Mouse (Mus musculus) forebrain, embryonic 16.5 days (tissue): ENCODE measurements around the gene Nrxn1. TPM values are rescaled to one million over a fixed set of nuclear protein-coding genes. Genes with fewer than 3 reads are reported as not detected.

Experiments
- ATAC-seq: fragments of 200-750 bp; cut with Nextera tagmentation; 2 replicates; pipeline ENCODE4 v1.8.0; 2017; ENCODE audit warnings: mild to moderate bottlenecking, moderate library complexity
- H3K27ac ChIP-seq: fragments of 300-500 bp; sonication (generic); 2 replicates; pipeline ENCODE4 v1.5.1; 2014; ENCODE audit warnings: low read length, control low read depth
- H3K27me3 ChIP-seq: fragments of 300-500 bp; sonication (generic); replicated peaks from 2 replicates; pipeline ENCODE4 v1.6.1; 2014; ENCODE audit warnings: low read length; ENCODE audit not compliant: control insufficient read depth, insufficient read depth
- H3K36me3 ChIP-seq: fragments of 300-500 bp; sonication (generic); 2 replicates; pipeline ENCODE4 v1.6.1; 2014; ENCODE audit not compliant: control insufficient read depth, insufficient read depth
- H3K4me1 ChIP-seq: fragments of 300-500 bp; sonication (generic); replicated peaks from 2 replicates; pipeline ENCODE4 v1.6.1; 2014; ENCODE audit warnings: low read length; ENCODE audit not compliant: control insufficient read depth, insufficient read depth
- H3K4me2 ChIP-seq: fragments of 300-500 bp; sonication (generic); 2 replicates; pipeline ENCODE4 v1.6.1; 2014; ENCODE audit warnings: mild to moderate bottlenecking, low read length, control low read depth
- H3K4me3 ChIP-seq: fragments of 300-500 bp; sonication (generic); replicated peaks from 2 replicates; pipeline ENCODE4 v1.5.1; 2014; ENCODE audit warnings: mild to moderate bottlenecking, low read length, control low read depth
- H3K9ac ChIP-seq: fragments of 300-500 bp; sonication (generic); replicated peaks from 2 replicates; pipeline ENCODE4 v1.6.1; 2014; ENCODE audit warnings: low read depth, low read length, control low read depth
- H3K9me3 ChIP-seq: fragments of 300-500 bp; sonication (generic); 2 replicates; pipeline ENCODE4 v1.6.1; 2016; ENCODE audit warnings: low read length; ENCODE audit not compliant: control insufficient read depth
- WGBS: fragments of 180-500 bp; shearing (Covaris S2); extraction: QIAGEN DNeasy Blood & Tissue Kit; methylation state at CpG from one replicate; pipeline ENCODE4 v1.1.7; 2014; 5-methylcytosine and 5-hydroxymethylcytosine counted together
- polyA plus RNA-seq: library from polyadenylated mRNA; unstranded; fragments of >200 nt; fragmentation: Nextera tagmentation; extraction: Ambion mirVana; gene quantifications from 2 replicates; pipeline ENCODE4 v1.2.1, GENCODE M21; 2015

Gene Nrxn1
- polyA plus RNA-seq, 1 experiment from 2014 or later = 198 TPM

DNA sequence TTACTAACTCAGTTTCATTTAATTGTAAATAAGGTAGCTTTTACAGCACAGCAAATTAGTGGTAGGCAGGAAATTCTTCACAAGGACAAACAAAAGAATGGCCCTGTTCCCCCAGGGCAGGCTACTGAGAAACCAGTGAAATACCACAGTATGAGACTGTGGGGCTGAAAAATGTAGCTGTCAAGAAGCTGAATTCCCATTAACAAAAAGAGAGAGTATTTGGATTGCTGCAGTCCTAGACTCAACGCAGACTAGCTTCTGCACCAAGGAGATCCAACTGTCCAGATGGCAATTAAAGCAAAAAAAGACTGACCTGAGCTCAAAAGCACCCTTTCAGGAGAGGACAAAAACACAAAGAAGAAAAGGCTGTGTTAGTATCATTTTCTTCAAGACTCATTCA lies 324.7 kb downstream of the Nrxn1 start:
- Histone ChIP-seq H3K27ac (no peak overlapping the region), H3K4me1 (no peaks in the 10 kb centered on the region), H3K27me3 (no peaks in the 10 kb centered on the region), H3K9me3 (no peaks in the 10 kb centered on the region), H3K4me3 (no peak overlapping the region), H3K4me2 (no peak overlapping the region), H3K36me3 (no peaks in the 10 kb centered on the region), H3K9ac (no peak overlapping the region)
- WGBS = 3% methylated on average over 1 of the region's 1 CpGs
- ATAC-seq = peak; percentile 73

DNA sequence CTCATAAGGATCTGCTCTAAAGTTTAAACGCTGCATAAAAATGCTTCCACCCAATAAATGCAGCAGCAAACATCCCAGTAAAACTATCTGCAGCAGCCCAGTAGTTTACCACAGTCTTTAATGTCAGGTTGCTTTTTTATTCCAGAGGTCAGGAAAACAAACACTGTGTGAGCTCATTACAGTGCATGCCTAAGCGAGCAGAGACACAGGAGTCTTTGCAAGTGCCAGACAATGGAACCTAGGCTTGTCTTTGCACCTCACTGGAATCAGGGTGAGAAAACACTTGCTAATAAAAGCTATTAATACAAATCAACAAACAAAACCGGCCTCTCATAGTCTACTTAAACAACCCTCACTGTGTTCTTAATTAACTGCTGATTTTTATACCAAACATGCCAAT lies 365.7 kb downstream of the Nrxn1 start:
- H3K27ac ChIP-seq = no peak overlapping the region
- 15% methylated on average over 3 of the region's 3 CpGs for WGBS
- H3K4me1 ChIP-seq = no peaks in the 10 kb centered on the region
- no peaks in the 10 kb centered on the region for H3K9me3 ChIP-seq
- no peak overlapping the region for H3K4me2 ChIP-seq
- 0 out of 2 replicates have a peak, but pooled peaks have one; percentile 47 for ATAC-seq
- H3K27me3 ChIP-seq = peaks cover 2% of the 10 kb centered on the region; the same call in 1 of the 2 replicates
- no peaks in the 10 kb centered on the region for H3K36me3 ChIP-seq
- no peak overlapping the region for H3K9ac ChIP-seq
- no peak overlapping the region for H3K4me3 ChIP-seq

DNA sequence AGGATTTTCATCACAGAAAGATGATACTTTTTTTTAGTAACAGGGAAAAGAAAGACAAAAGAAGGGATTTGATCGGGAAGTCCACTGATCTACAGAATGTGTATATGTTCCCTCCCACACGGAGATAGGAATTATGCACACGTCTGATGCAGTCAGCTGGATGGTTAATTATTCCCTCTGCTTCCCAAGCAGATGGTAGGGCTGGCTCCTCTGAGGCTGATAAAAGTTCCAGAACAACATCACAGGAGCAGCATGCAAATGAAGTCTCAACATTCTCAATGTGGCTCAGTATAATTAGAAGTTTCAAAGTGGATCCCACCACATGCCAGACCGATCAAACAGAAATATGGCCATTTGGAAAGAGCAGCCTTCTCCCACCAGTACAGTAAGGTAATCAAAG lies 388.1 kb downstream of the Nrxn1 start:
- Histone ChIP-seq H3K4me2 (no peak overlapping the region), H3K9me3 (no peaks in the 10 kb centered on the region), H3K4me3 (no peak overlapping the region), H3K27me3 (no peaks in the 10 kb centered on the region), H3K4me1 (0 out of 2 replicates have a peak, but pooled peaks cover 3% of the 10 kb centered on the region), H3K9ac (no peak overlapping the region), H3K27ac (no peak overlapping the region), H3K36me3 (no peaks in the 10 kb centered on the region)
- peak; percentile 93 for ATAC-seq
- WGBS = 31% methylated on average over 4 of the region's 4 CpGs

DNA sequence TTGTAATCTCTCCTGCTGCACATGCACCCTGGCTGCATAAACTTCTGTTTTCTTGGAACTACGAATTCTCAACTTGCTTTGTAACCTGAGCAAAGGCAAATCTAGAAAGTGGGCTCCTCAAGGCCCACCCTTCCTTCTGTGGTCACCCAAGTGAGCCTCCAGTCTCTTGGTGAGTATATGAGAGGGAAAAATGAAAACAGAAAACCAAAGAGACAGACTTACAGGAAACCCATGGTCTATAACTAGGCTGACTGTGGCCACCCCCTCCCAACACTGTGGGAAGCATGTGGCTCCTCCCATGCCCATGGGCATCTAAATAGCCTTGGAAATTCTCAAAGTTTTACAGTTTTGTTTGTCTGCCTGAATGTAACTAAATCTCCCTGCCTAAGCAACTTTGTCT lies 390.2 kb downstream of the Nrxn1 start:
- Histone ChIP-seq H3K9ac (no peak overlapping the region), H3K4me1 (0 out of 2 replicates have a peak, but pooled peaks cover 3% of the 10 kb centered on the region), H3K4me3 (no peak overlapping the region), H3K36me3 (no peaks in the 10 kb centered on the region), H3K4me2 (no peak overlapping the region), H3K27me3 (no peaks in the 10 kb centered on the region), H3K9me3 (no peaks in the 10 kb centered on the region), H3K27ac (no peak overlapping the region)
- WGBS = 83% methylated on average over 1 of the region's 1 CpGs
- ATAC-seq = no peak

DNA sequence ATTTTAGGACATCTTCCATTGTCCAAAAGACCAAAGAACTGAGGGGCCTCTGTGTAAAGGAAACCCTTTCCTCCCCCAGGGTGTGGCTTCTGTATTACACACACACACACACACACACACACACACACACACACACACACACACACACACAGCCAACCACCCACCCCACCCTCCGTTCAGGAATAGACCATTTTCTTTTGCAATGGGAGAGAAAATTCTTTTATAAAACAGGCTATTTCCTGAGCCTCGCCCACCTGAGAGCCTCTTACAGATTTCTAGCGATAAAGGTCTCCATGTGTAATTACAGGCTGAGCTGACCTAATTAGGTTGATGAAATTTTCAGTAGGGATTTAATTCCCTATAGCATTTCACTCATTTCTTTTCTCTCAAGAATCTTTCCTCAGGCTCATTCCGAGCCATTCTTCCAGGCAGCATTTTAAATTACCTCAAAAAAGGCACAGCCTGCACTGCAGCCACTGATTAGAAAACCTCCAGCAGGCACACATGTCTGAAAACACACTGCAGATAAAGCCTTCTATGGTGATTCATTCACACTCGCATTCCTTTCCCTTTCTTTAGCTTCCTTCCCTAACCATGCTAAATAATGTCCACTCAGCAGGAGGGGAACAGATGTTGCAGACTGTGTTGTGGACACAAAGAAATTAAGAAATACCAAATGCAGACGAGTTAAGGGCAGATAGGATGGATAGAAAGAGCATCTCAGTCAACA lies 396.6 kb downstream of the Nrxn1 start:
- H3K27ac ChIP-seq = peak overlapping the region; percentile 31
- H3K9me3 ChIP-seq = no peaks in the 10 kb centered on the region
- no peaks in the 10 kb centered on the region for H3K27me3 ChIP-seq
- no peaks in the 10 kb centered on the region for H3K36me3 ChIP-seq
- peak overlapping the region; percentile 3; the same call in 1 of the 2 replicates for H3K4me2 ChIP-seq
- under 1% methylated on average over 6 of the region's 6 CpGs for WGBS
- peaks cover 11% of the 10 kb centered on the region for H3K4me1 ChIP-seq
- ATAC-seq = peak; percentile 91
- no peak overlapping the region for H3K9ac ChIP-seq
- no peak overlapping the region for H3K4me3 ChIP-seq

DNA sequence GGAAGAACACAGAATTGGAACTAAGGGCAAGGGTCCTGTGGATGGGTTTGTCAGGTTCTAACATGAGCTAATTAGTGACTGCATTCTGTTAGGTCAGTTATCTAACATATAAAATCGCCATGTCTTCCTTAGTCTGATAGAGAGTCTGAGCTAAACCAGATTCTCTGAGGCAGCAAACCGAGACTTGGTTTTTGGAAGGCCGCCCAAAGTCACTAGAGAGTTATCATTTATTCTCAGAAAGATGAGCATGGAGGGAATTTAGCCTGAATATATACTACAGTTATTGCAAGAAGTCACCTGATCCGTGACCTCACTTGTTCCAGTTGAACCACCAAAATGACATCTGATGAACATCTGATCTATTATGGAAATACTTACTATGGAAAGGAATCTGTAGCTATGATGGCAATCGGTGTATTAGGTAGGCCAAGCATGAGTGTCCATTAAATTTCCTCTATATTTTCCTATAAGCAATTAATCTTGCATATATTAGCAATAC lies 397.7 kb downstream of the Nrxn1 start:
- no peaks in the 10 kb centered on the region for H3K36me3 ChIP-seq
- H3K9ac ChIP-seq = no peak overlapping the region
- H3K27ac ChIP-seq = no peak overlapping the region
- 83% methylated on average over 5 of the region's 5 CpGs for WGBS
- H3K27me3 ChIP-seq = no peaks in the 10 kb centered on the region
- H3K4me3 ChIP-seq = no peak overlapping the region
- H3K4me1 ChIP-seq = peaks cover 11% of the 10 kb centered on the region
- no peak for ATAC-seq
- H3K9me3 ChIP-seq = no peaks in the 10 kb centered on the region
- no peak overlapping the region for H3K4me2 ChIP-seq

DNA sequence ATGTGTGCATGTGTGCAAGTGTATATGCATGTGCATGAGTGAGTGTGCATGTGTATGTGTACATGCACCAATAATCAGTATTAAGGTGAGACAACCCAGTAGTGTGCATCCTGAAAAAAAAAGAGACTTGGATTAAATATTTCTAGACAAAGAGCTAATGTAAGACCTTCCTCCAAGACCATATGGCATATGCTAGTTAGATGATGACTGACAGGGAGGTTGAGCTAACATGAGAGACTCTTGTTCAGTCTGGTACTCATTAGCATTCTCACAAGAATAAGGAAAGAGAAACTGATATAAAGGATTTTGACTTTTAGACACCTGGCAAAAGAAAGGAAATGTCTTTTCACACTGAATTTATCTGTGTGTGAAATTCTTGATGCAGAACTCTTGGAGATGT lies 408.7 kb downstream of the Nrxn1 start:
- H3K9ac ChIP-seq = no peak overlapping the region
- ATAC-seq = peak; percentile 69
- H3K4me3 ChIP-seq = no peak overlapping the region
- H3K27ac ChIP-seq = no peak overlapping the region
- no peak overlapping the region for H3K4me2 ChIP-seq
- no peaks in the 10 kb centered on the region for H3K27me3 ChIP-seq
- no peaks in the 10 kb centered on the region for H3K36me3 ChIP-seq
- no peaks in the 10 kb centered on the region for H3K4me1 ChIP-seq
- no peaks in the 10 kb centered on the region for H3K9me3 ChIP-seq

DNA sequence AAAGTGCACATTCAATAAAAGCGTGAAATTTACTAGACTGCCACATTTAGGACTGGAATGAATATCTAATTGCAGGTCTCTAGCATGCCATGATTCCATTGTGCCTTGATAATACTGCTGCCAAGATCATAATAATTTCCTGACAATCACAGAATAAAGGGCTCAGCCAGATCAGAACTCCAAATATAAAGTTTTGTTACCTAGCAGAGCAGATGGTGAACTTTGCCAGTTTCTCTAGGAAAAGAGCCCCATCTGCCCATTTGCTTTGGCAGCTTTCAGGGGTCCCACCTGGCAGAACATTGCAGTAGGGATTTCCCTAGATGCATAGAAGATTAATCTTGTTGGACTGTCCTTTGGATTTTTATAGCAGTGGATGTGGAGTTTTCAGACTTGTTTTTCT lies 411.9 kb downstream of the Nrxn1 start:
- Histone ChIP-seq H3K4me3 (no peak overlapping the region), H3K36me3 (no peaks in the 10 kb centered on the region), H3K4me2 (no peak overlapping the region), H3K27me3 (no peaks in the 10 kb centered on the region), H3K9ac (no peak overlapping the region), H3K27ac (no peak overlapping the region), H3K9me3 (no peaks in the 10 kb centered on the region), H3K4me1 (no peaks in the 10 kb centered on the region)
- WGBS = 44% methylated on average over 1 of the region's 1 CpGs
- peak; percentile 66 for ATAC-seq

DNA sequence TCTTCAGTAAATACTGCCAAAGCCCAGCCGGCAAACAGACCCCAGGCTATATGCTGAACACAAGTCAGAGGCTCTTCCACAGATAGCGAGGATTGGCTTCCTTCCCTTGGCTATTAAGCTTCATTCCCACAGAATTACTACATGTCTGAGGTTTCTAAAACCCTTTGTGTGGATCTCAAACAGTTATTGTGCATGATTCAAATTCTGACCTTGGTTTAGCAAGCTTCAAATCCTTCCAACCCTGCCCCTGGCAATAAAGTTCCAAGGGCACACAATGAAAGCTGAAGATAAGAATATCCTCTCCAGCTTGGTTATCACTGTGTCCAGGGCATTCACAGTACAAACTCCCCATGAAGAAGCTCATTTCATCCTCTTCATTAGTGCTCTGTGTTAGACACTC lies 416.2 kb downstream of the Nrxn1 start:
- Histone ChIP-seq H3K4me3 (no peak overlapping the region), H3K27ac (no peak overlapping the region), H3K4me1 (no peaks in the 10 kb centered on the region), H3K27me3 (no peaks in the 10 kb centered on the region), H3K4me2 (no peak overlapping the region), H3K36me3 (no peaks in the 10 kb centered on the region), H3K9ac (no peak overlapping the region), H3K9me3 (no peaks in the 10 kb centered on the region)
- ATAC-seq = no peak
- WGBS = 41% methylated on average over 2 of the region's 2 CpGs
